Mouse (Mus musculus) G1E (cell line): ENCODE data around the gene Btaf1.

Source experiments
- CTCF ChIP-seq: IDR thresholded peaks from 2 replicates; pipeline ENCODE4 v1.5.1; 2012; ENCODE audit warnings: low read depth, low read length, inconsistent platforms, mixed read lengths
- GATA2 ChIP-seq: IDR thresholded peaks from 2 replicates; pipeline ENCODE4 v1.6.1; 2012; ENCODE audit warnings: low read depth, low read length, inconsistent platforms, borderline replicate concordance

DNA sequence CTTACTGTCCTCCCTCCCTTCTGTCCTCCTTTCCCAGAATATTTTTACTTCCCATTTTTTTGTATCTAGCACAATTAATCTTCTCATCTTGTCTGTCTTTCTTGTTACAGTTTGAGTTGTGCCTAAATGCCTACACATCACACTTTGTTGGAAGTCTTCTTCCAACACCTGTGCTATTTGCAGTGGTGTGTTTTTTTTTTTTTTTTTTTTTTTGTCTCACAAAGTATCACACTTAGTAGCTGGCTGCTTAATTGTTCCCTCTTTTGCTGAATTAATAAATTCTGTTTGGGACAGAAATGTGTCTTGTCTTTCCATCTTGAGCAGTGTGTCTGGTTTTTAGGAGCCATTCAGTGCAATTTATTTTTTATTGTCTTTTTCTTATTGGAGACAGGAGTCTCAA lies 3.9 kb downstream of the Btaf1 start:
- TF ChIP-seq CTCF, result no peak
- no peak for TF ChIP-seq GATA2
